Mouse (Mus musculus) testis, postnatal 14 days (tissue): ENCODE data around the gene Nup133.
A peak's percentile ranks its signal among the peaks of the same experiment; 100 is the strongest.
"Not testable (repeated sequence)": the region's sequence is repeated elsewhere in the genome, so short reads cannot be mapped to it uniquely, and the experiment has no call there.

Source experiments
- DNase-seq: peaks from one replicate; pipeline ENCODE4 v3.0.0; 2021; ENCODE audit warnings: low spot score

Nup133 gene

GRCm38 (mm10) chr8:123948942-123949685, at the start of gene Nup133:
Gene Nup133 (minus strand): TSS chr8:123949265.
- DNase-seq = peak; percentile 99

- no peak for DNase-seq
Observed at GRCm38 (mm10) chr8:123993997-123994396, 44.9 kb upstream of the Nup133 start.

GRCm38 (mm10) chr8:123993597-123993996, 44.5 kb upstream of the Nup133 start:
- DNase-seq = no peak

- DNase-seq = no peak
Observed at GRCm38 (mm10) chr8:123992587-123992986, 43.5 kb upstream of the Nup133 start.

- DNase-seq = no peak
Observed at GRCm38 (mm10) chr8:123990277-123991049, 41.4 kb upstream of the Nup133 start.

GRCm38 (mm10) chr8:123989128-123989527, 40.1 kb upstream of the Nup133 start:
- no peak for DNase-seq

- DNase-seq = no peak
Observed at GRCm38 (mm10) chr8:123988605-123989038, 39.6 kb upstream of the Nup133 start.

- peak; percentile 91 for DNase-seq
Observed at GRCm38 (mm10) chr8:123982826-123983400, 33.8 kb upstream of the Nup133 start, which contains the start of gene Abcb10. Gene Abcb10 (minus strand): TSS chr8:123983122.

GRCm38 (mm10) chr8:123982291-123982793, 33.3 kb upstream of the Nup133 start:
- peak; percentile 24 for DNase-seq

GRCm38 (mm10) chr8:123981674-123982073, 32.6 kb upstream of the Nup133 start:
- peak; percentile 21 for DNase-seq

GRCm38 (mm10) chr8:123980239-123980638, 31.2 kb upstream of the Nup133 start:
- no peak for DNase-seq

- no peak for DNase-seq
Observed at GRCm38 (mm10) chr8:123978926-123979325, 29.9 kb upstream of the Nup133 start.

- no peak for DNase-seq
Observed at GRCm38 (mm10) chr8:123978166-123978838, 29.2 kb upstream of the Nup133 start.

- no peak for DNase-seq
Observed at GRCm38 (mm10) chr8:123977499-123977898, 28.4 kb upstream of the Nup133 start.

- no peak for DNase-seq
Observed at GRCm38 (mm10) chr8:123973495-123973894, 24.4 kb upstream of the Nup133 start.

GRCm38 (mm10) chr8:123966896-123967295, 17.8 kb upstream of the Nup133 start:
- no peak for DNase-seq

- DNase-seq = no peak
Observed at GRCm38 (mm10) chr8:123961371-123961770, 12.3 kb upstream of the Nup133 start.

- not testable (repeated sequence) for DNase-seq
Observed at GRCm38 (mm10) chr8:123960556-123960955, 11.5 kb upstream of the Nup133 start.

GRCm38 (mm10) chr8:123960056-123960455, 11.0 kb upstream of the Nup133 start:
- no peak for DNase-seq

- DNase-seq = no peak
Observed at GRCm38 (mm10) chr8:123959473-123959872, 10.4 kb upstream of the Nup133 start.

- DNase-seq = no peak
Observed at GRCm38 (mm10) chr8:123958130-123958529, 9.1 kb upstream of the Nup133 start.

GRCm38 (mm10) chr8:123954246-123954645, 5.2 kb upstream of the Nup133 start:
- DNase-seq = no peak
